Mouse (Mus musculus) intestine, embryonic 16.5 days (tissue): ENCODE data around the gene Ppp1r14a. TPM values are rescaled to one million over a fixed set of nuclear protein-coding genes. Genes with fewer than 3 reads are reported as not detected.

Source experiments
- ATAC-seq: fragments of 200-750 bp; cut with Nextera tagmentation; 2 replicates; pipeline ENCODE4 v1.8.0; 2017; ENCODE audit warnings: moderate TSS enrichment, moderate library complexity
- H3K27ac ChIP-seq: fragments of 300-500 bp; sonication (generic); 2 replicates; pipeline ENCODE4 v1.5.1; 2014; ENCODE audit warnings: mild to moderate bottlenecking, low read length
- H3K27me3 ChIP-seq: fragments of 300-500 bp; sonication (generic); replicated peaks from 2 replicates; pipeline ENCODE4 v1.6.1; 2014; ENCODE audit warnings: low read length, control low read depth, mixed read lengths; ENCODE audit not compliant: control insufficient read depth, insufficient read depth
- H3K36me3 ChIP-seq: fragments of 300-500 bp; sonication (generic); 2 replicates; pipeline ENCODE4 v1.6.1; 2014; ENCODE audit warnings: low read length, control low read depth; ENCODE audit not compliant: control insufficient read depth, insufficient read depth
- H3K4me1 ChIP-seq: fragments of 300-500 bp; sonication (generic); 2 replicates; pipeline ENCODE4 v1.6.1; 2014; ENCODE audit warnings: low read length, control low read depth, mixed read lengths; ENCODE audit not compliant: control insufficient read depth, insufficient read depth
- H3K4me2 ChIP-seq: fragments of 300-500 bp; sonication (generic); 2 replicates; pipeline ENCODE4 v1.6.1; 2014; ENCODE audit warnings: low read depth, low read length, control low read depth
- H3K4me3 ChIP-seq: fragments of 300-500 bp; sonication (generic); 2 replicates; pipeline ENCODE4 v1.5.1; 2014; ENCODE audit warnings: mild to moderate bottlenecking, low read length
- H3K9ac ChIP-seq: fragments of 300-500 bp; sonication (generic); 2 replicates; pipeline ENCODE4 v1.6.1; 2014; ENCODE audit warnings: low read depth, low read length
- H3K9me3 ChIP-seq: fragments of 300-500 bp; sonication (generic); 2 replicates; pipeline ENCODE4 v1.6.1; 2016; ENCODE audit warnings: low read length, control low read depth; ENCODE audit not compliant: control insufficient read depth
- WGBS: fragments of 180-500 bp; shearing (Covaris S2); extraction: QIAGEN DNeasy Blood & Tissue Kit; methylation state at CpG from one replicate; pipeline ENCODE4 v1.1.7; 2014; 5-methylcytosine and 5-hydroxymethylcytosine counted together
- polyA plus RNA-seq: library from polyadenylated mRNA; unstranded; fragments of >200 nt; fragmentation: Nextera tagmentation; extraction: Ambion mirVana; gene quantifications from 2 replicates; pipeline ENCODE4 v1.2.1, GENCODE M21; 2015

Ppp1r14a gene
- polyA plus RNA-seq, 1 experiment from 2014 or later = 45.2 TPM

DNA sequence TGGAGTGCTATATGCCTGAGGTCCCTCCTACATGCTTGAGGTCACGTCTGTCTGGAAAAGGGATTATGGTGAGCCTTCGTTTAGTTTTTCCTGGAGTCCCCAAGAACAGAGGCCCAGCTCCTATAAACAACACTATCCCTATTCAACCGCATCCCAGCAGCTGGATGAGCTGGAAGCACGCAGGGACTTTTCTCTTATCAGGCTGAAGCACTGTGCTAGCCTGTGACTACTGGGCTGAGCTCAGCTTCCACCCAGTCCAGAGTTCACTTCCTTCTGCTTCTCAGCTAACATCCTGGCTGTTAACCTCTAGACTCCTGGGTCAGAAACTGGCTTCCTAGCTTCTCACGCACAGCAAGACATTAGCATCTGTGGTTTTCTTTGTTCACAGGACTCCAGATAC is 35.3 kb upstream of the Ppp1r14a start:
- Histone ChIP-seq H3K4me1 (peaks cover 56% of the 10 kb centered on the region), H3K36me3 (peaks cover 5% of the 10 kb centered on the region; the same call in 1 of the 2 replicates), H3K9me3 (no peaks in the 10 kb centered on the region), H3K4me2 (peak overlapping the region; percentile 34), H3K9ac (peak overlapping the region; percentile 57), H3K4me3 (0 out of 2 replicates have a peak overlapping the region, but pooled peaks have one; percentile 6), H3K27ac (peak overlapping the region; percentile 95), H3K27me3 (no peaks in the 10 kb centered on the region)
- ATAC-seq = peak; percentile 73
- WGBS = 29% methylated on average over 5 of the region's 5 CpGs

DNA sequence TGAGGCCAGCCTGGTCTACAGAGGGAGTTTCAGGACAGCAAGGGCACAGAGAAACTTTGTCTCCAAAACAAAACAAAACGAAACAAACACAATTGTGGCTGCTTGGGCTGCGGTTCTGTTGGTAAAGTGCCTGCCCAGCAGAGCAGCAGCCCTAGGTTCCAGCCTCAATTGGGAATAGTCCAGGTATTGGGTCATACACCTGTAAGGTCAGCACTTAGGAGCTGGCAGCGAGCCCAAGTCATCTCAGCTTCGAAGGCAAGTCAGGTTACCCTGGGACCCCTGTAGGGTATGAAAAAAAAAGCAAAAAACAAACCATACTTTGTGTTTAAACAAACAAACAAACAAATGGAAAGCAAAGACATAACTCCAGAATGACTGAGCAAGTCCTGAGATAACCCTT is 33.2 kb upstream of the Ppp1r14a start:
- no peak overlapping the region for H3K4me2 ChIP-seq
- H3K27ac ChIP-seq = peak overlapping the region; percentile 39; the same call in 1 of the 2 replicates
- H3K36me3 ChIP-seq = peaks cover 5% of the 10 kb centered on the region; the same call in 1 of the 2 replicates
- H3K9ac ChIP-seq = no peak overlapping the region
- WGBS = 85% methylated on average over 4 of the region's 4 CpGs
- ATAC-seq = no peak
- H3K27me3 ChIP-seq = no peaks in the 10 kb centered on the region
- peaks cover 49% of the 10 kb centered on the region for H3K4me1 ChIP-seq
- H3K4me3 ChIP-seq = no peak overlapping the region
- H3K9me3 ChIP-seq = no peaks in the 10 kb centered on the region

GRCm38 (mm10) chr7:29257368-29257767 is 31.7 kb upstream of the Ppp1r14a start:
- H3K36me3 ChIP-seq = peaks cover 5% of the 10 kb centered on the region; the same call in 1 of the 2 replicates
- H3K9ac ChIP-seq = no peak overlapping the region
- H3K9me3 ChIP-seq = no peaks in the 10 kb centered on the region
- no peak for ATAC-seq
- no peak overlapping the region for H3K4me3 ChIP-seq
- peaks cover 44% of the 10 kb centered on the region for H3K4me1 ChIP-seq
- no peaks in the 10 kb centered on the region for H3K27me3 ChIP-seq
- H3K4me2 ChIP-seq = no peak overlapping the region
- peak overlapping the region; percentile 5; the same call in 1 of the 2 replicates for H3K27ac ChIP-seq
- 79% methylated on average over 1 of the region's 1 CpGs for WGBS

- H3K4me2 ChIP-seq = no peak overlapping the region
- no peak overlapping the region for H3K9ac ChIP-seq
- peaks cover 5% of the 10 kb centered on the region; the same call in 1 of the 2 replicates for H3K36me3 ChIP-seq
- WGBS = 76% methylated on average over 10 of the region's 10 CpGs
- no peak overlapping the region for H3K27ac ChIP-seq
- no peaks in the 10 kb centered on the region for H3K9me3 ChIP-seq
- H3K27me3 ChIP-seq = no peaks in the 10 kb centered on the region
- no peak overlapping the region for H3K4me3 ChIP-seq
- H3K4me1 ChIP-seq = peaks cover 34% of the 10 kb centered on the region
- ATAC-seq = no peak
Observed at GRCm38 (mm10) chr7:29259781-29260730, 29.1 kb upstream of the Ppp1r14a start.

- 76% methylated on average over 6 of the region's 6 CpGs for WGBS
- Histone ChIP-seq H3K4me2 (no peak overlapping the region), H3K9ac (no peak overlapping the region), H3K4me1 (peaks cover 31% of the 10 kb centered on the region), H3K36me3 (peaks cover 5% of the 10 kb centered on the region; the same call in 1 of the 2 replicates), H3K4me3 (no peak overlapping the region), H3K27me3 (no peaks in the 10 kb centered on the region), H3K9me3 (no peaks in the 10 kb centered on the region), H3K27ac (no peak overlapping the region)
- ATAC-seq = no peak
Observed at GRCm38 (mm10) chr7:29262151-29262550, 27.0 kb upstream of the Ppp1r14a start.

DNA sequence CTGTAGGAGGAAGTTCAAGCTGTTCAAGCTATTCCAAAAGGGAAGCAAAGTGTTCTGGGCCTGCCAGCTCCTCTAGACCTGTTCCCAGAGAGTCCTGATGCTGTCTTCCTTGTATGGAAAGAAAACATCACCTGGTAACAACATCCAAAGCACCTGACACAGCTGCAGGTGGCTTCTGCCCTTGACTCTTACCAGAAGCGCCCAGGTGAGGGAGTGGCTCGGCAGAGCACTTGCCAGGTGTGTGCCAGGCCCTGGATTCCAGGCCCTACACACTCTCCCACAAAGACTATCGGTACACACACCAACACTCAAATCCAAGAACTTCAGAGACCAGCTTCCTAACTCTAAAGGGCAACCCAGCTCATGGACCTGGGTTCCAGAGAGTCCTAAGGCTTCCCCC is 25.3 kb upstream of the Ppp1r14a start:
- WGBS = 68% methylated on average over 3 of the region's 3 CpGs
- Histone ChIP-seq H3K4me3 (no peak overlapping the region), H3K4me2 (no peak overlapping the region), H3K9ac (no peak overlapping the region), H3K36me3 (no peaks in the 10 kb centered on the region), H3K9me3 (no peaks in the 10 kb centered on the region), H3K4me1 (peaks cover 23% of the 10 kb centered on the region), H3K27me3 (no peaks in the 10 kb centered on the region), H3K27ac (no peak overlapping the region)
- no peak for ATAC-seq

GRCm38 (mm10) chr7:29265636-29266035 is 23.5 kb upstream of the Ppp1r14a start:
- no peak overlapping the region for H3K9ac ChIP-seq

GRCm38 (mm10) chr7:29266931-29267330 is 22.2 kb upstream of the Ppp1r14a start:
- no peak overlapping the region for H3K9ac ChIP-seq
- 0 out of 2 replicates have a peak, but pooled peaks have one; percentile 16 for ATAC-seq
- H3K4me1 ChIP-seq = peaks cover 37% of the 10 kb centered on the region
- H3K27ac ChIP-seq = no peak overlapping the region; the same call in 1 of the 2 replicates
- H3K36me3 ChIP-seq = no peaks in the 10 kb centered on the region
- H3K27me3 ChIP-seq = no peaks in the 10 kb centered on the region
- no peak overlapping the region for H3K4me3 ChIP-seq
- H3K4me2 ChIP-seq = no peak overlapping the region
- no peaks in the 10 kb centered on the region for H3K9me3 ChIP-seq
- 50% methylated on average over 4 of the region's 4 CpGs for WGBS

More at GRCm38 (mm10) chr7:29265636-29266035, 23.5 kb upstream of the Ppp1r14a start:
- H3K27ac ChIP-seq = no peak overlapping the region
- ATAC-seq = no peak
- H3K36me3 ChIP-seq = no peaks in the 10 kb centered on the region
- no peak overlapping the region for H3K4me2 ChIP-seq
- 76% methylated on average over 7 of the region's 7 CpGs for WGBS
- H3K27me3 ChIP-seq = no peaks in the 10 kb centered on the region
- H3K4me1 ChIP-seq = peaks cover 25% of the 10 kb centered on the region
- no peaks in the 10 kb centered on the region for H3K9me3 ChIP-seq
- no peak overlapping the region for H3K4me3 ChIP-seq

- no peak for ATAC-seq
- H3K4me1 ChIP-seq = peaks cover 41% of the 10 kb centered on the region
- no peak overlapping the region for H3K27ac ChIP-seq
- H3K4me3 ChIP-seq = no peak overlapping the region
- H3K27me3 ChIP-seq = no peaks in the 10 kb centered on the region
- no peaks in the 10 kb centered on the region for H3K36me3 ChIP-seq
- no peaks in the 10 kb centered on the region for H3K9me3 ChIP-seq
- H3K4me2 ChIP-seq = no peak overlapping the region
- 73% methylated on average over 4 of the region's 4 CpGs for WGBS
- H3K9ac ChIP-seq = no peak overlapping the region
Observed at GRCm38 (mm10) chr7:29270445-29270844, 18.7 kb upstream of the Ppp1r14a start.
